Mouse (Mus musculus): ENCODE data around the gene Pdgfb.

The Pdgfb gene
- long read RNA-seq, experiment 1, partial matches to known transcripts: 5 of 7 reads
- long read RNA-seq, experiment 1, other reads (novel, unspliced or antisense): 2 of 7 reads
- long read RNA-seq, experiment 2, partial matches to known transcripts: 2 of 7 reads
- long read RNA-seq, experiment 2, other reads (novel, unspliced or antisense): 3 of 7 reads

DNA sequence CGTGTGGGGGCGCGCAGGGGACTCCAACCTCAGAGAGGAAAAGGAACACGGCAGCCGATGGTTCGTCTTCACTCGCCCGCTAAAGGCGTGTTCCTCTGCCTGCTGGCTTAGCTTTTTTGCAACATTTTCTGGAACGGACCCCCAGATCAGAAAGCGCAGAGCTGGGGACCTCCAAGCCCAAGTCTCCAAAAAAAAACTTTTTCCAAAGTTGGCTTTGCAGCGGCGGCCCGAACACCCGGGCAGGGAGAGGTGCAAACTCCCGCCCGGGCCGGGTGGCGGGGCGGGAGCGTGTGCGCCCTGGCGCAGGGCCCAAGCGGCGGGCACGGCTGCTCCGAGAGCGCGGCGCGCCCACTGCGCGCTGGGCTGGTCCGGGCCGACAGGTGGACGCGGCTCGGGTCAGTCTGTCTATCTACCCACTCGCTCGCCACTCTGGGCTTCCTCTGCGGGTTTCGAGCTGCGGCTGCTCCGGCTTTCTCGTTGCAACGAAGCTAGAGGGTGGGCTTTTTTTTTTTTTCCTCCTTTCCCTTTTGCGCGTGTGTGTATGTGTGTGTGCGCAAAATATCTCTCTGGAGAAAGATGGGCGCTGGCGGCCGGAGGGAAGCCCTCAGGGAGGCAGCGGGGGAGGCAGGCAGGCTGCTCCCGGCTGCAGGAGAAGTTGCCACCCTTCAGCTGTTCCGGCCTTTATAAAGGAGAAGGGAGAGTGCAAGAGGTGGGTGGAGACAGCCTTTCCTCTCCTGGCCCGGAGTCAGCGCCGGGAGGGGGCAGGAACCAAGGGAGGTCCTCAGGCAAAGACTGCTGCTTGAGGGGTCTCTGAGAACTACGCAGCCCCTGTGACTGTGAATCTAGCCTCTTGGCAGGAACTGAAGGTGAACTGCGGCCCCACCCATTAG, at the start of gene Pdgfb:
Gene Pdgfb, minus strand, starts transcription at position 657 of the 890 bp plus-strand sequence.
- intact Hi-C loops (cut with DNase I): loop anchor here (5.0 kb wide), 1 partner anchor 48 kb away; no protein-coding TSS in a partner anchor

DNA sequence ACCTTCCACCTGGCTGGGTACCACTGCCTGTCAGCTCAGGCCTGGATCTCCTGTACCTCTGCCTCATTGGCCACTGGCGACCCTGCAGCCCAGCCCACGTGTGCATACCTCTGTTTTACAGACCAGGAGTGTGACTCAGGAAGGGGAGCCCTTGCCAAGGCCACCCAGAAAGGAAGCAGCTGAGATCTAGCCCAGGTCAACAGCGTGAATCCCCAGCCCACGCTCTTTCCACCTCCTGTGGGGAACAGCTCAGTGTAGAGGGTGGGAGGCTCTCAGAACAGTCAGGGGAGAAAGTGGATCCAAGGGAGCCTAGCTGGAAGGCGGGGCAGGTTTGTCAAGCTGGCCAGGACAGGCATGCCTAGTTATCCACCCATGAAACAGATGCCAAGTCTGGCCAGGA, 48.0 kb upstream of the Pdgfb start:
- intact Hi-C loops (cut with DNase I): loop anchor here (5.0 kb wide), 1 partner anchor 51 kb away; the partner anchor contains the start of gene Pdgfb

DNA sequence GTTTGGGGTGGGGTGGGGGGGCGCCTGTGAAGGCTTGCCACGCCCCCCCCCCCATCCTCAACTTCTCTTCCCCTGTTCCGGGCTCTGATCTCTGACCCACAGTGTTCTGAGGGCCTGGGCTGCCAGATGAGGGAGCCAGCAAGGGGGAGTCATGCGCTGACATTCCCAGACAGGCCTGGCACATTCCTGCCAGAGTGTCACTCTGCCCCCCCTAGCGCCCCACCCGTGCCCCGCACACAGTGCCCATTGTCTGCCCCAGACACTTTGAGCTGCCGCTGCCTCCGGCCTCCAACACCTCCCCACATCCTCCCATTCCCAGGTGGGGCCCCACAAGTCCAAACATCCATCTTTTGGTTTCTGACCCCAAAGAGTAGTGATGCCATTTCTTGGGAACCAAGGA, 47.6 kb upstream of the Pdgfb start:
- intact Hi-C loops (cut with DNase I): loop anchor here (5.0 kb wide), 1 partner anchor 50 kb away; the partner anchor contains the start of gene Pdgfb

DNA sequence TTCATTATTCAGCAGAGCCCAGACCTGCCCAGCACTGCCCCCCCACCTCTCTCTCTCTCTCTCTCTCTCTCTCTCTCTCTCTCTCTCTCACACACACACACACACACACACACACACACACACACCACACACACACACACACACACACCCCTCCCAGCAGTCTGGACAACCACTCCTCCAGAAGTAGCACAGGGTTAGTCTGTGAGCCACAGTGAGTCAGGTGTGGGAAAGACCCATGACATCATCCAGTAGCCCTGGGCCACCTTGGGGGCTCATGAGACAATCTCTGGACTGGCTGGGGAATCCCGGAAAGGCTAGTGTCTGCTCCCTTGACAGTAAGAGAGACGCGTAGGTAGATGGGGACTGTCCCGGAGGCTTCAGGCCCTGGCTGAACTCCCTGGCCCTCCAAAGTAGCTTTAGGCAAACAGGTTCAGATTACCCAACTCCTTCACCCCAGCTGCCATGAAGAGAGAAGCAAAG, 46.3 kb upstream of the Pdgfb start:
- intact Hi-C loops (cut with DNase I): loop anchor here (5.0 kb wide), 1 partner anchor 49 kb away; the partner anchor contains the start of gene Pdgfb

DNA sequence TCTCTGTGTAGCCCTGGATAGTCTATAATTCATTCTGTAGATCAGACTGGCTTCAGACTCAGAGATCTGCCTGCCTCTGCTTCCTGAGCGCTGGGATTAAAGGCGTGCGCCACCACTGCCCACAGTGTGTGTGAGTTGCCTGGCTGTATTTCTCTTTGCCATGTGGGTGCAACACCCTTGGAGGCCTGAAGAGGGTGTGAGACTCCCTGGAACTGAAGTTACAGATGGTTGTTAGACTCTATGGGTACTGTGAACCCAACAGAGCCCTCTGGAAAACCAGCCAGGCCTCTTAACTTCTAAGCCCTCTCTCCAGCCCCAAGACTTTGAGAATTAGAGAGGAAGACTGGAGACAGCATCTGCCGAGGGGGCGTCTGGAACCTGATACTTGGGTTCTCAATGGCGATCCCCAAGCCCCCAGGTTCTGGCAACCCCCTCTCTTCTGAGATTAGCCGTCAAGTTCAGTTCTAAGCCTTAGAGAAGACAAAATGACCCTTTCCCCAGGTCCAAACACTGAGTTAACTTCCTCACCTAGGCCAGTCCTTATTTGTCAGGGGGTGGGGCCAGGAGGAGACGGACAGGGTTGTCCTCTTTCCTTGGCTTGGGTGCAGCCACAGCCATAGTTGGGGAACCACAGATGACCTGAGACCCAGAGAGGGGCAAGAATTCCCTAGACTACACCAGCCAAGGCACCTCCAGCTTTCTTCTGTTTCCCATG, 45.7 kb upstream of the Pdgfb start:
- intact Hi-C loops (cut with DNase I): loop anchor here (5.0 kb wide), 1 partner anchor 48 kb away; the partner anchor contains the start of gene Pdgfb

DNA sequence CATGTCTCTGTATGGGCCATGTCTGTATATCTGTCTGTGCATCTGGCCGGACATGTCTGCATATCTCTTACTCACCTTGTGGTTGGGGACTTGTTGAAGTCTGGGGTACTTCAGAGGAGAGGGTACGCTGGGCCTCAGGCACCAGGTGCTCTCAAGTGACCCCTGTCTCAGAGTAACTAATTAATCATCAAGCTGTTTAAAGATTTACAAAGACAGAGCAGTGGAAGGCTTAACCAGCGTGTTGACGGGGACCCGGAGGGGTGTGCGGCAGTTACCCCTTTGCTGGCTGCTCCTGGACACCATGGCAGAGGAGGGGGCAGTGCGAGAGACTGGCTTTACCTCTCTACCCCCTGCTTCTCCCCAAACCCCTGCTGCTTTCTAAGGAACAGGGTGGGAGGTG, 44.8 kb upstream of the Pdgfb start:
- intact Hi-C loops (cut with DNase I): loop anchor here (5.0 kb wide), 1 partner anchor 47 kb away; the partner anchor contains the start of gene Pdgfb

DNA sequence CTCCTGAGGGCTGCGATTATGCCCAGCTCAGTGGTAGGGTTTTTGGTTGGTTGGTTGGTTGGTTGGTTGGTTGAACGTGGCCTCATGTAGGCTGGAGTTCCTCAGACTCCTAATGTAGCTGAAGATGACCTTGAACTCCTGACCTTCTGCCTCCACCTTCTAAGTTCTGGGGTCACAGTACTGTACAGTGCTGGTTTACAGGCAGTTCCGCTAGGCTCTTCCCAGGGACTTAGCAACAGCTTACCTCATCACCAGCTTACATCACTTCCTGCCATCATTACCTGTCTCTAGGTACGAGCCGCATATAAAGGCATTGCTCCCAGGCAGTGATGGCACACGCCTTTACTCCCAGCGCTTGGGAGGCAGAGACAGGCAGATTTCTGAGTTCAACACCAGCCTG, 43.4 kb upstream of the Pdgfb start:
- intact Hi-C loops (cut with DNase I): no loop called here

DNA sequence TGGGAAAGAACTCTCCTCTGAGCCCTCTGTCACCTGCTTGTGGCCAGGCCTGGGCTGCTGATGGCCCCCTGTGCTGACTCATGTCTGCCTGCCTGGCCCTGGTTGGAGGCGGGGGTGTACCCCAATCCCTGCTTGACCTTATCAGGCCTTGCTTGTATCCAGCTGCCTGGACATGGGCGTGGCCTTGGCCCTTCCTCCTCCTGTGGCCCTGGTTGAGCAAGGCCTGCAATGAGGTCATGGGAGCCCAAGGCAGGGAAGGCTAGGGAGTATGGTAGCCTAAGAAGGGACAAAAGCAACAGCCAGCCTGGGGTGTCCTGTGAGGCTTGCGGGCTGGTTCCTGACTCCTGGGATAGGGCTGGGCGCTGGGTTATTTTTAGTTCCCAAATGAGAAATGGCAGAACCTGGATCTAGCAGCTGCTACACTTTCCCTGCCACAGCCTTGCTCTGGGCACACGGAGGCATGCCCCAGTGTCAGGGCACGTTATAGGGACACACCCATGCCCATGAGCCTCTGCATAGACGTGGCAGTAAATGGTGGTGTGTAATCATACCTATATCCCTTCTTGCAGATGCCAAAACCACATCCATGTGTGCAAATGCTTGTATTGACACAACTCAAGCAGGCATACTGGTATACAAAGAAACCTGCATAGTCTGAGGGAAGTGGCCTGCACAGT, 39.4 kb upstream of the Pdgfb start:
- intact Hi-C loops (cut with DNase I): no loop called here

DNA sequence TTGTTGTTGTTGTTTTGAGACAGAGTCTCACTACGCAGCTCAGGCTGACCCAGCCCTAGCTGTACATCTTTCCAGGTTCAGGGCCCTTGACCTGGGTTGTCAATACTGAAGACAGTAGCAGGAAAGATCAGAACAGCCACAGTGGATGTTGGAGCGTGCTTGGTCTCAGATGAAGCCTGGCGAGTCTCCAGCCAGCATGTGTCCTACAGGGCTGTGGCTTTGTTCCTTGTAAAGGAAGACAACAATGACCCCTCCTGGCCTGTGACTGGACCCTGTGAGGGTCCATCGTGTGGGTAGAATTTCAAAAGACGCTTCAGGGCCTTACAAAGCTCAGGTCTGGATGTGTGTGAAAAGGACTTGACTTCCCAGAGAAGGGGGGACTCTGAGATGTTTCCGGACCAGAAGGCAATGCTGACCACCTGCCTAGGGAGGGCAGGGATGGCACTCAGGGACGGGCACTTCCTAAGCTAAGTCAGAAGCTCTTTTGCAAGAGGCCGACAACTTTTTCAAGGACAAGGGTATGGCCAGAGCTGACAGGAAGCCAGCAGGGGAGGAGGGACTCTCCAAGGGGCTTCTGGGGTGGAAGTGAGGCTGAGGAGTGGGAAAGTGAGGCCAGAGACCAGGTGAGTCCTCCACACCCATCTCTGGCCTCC, 38.7 kb upstream of the Pdgfb start:
- intact Hi-C loops (cut with DNase I): no loop called here

DNA sequence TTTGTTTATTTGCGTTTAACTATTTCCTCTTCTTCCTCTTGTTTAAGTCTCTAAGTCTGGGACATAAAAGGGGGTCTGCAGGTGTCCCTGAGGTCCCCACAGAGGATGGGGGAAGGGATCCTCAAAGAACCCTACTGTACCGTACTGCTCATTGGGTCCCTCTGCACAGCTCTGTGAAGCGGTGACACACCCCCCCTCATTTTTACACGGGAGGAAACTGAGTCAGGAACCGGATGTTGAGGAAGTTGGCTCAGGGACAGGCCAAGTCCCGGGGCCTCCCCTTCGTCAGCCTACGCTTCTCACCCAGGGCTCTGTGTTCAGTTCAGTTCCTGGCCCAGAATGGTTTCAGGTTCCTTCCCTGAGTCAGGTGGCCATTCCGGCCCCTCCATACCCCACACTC, 37.0 kb upstream of the Pdgfb start:
- intact Hi-C loops (cut with DNase I): no loop called here

DNA sequence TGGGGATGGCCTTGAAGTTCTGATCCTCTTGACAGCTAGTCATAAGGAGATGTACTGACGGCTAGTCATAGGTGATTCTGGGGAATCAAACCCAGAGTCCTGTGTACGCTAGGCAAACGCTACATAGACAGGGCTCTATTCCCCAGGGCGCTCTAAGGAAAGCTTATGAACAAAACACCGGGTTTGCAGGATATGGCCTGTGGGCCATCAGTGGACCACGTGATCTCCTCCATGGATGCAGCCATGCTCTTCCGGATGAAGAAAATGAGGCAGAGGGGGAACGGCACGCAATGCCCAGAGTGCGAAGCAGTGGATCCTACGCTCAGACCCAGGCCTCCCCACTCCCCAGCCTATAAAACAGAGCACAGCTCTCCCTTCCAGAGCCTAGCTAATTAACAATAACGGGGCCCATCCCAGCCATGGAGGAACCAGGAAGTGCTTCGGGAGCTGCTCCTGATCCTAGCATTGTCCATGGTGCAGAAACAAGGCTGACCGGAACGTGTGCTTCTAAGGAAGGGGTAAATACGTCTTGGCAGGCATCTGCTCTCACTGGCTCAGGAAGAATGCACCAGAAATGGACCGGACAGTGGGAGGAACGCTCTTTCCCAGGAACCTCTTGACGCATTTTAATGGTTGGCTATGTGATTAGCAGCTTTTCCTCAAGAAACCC, 36.5 kb upstream of the Pdgfb start:
- intact Hi-C loops (cut with DNase I): no loop called here

DNA sequence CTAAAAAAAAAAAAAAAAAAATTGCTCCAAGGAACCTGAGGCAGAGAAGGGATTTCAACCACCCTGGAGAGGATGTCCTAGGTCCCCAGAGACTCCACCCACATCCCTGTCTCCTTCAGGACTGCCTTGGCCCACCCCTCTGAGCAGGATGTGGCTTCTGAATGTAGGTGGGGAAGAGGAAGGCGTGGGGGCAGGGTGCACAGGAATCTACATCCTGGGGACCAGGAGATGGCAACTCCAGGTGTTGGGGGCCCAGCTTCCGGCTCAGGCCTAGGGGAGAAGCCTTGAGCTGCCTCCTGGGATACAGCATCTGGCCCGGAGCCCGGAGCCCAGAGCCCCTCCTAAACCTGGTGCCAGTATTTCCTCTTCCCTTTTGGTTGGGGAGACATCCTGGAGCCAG, 35.3 kb upstream of the Pdgfb start:
- intact Hi-C loops (cut with DNase I): no loop called here

DNA sequence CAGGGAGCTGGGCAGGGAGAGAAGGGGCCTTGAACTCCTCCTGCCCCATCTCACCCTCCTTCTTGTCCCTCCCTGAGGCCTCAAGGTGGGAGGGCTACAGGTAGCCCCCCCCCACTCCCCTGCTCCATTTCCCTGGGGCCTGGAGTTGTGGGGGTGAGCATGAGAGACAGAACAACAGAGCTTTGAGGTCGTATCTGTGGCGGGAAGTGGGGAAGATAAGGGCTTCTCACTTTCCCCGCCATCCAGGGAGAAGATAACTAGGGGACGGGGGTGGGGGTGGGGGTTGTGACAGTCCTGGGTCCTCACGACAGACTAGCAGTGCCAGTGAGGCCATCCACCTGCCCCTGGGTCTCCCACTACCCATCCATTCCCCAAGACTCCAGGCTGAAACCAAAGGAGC, 33.2 kb upstream of the Pdgfb start:
- intact Hi-C loops (cut with DNase I): no loop called here

DNA sequence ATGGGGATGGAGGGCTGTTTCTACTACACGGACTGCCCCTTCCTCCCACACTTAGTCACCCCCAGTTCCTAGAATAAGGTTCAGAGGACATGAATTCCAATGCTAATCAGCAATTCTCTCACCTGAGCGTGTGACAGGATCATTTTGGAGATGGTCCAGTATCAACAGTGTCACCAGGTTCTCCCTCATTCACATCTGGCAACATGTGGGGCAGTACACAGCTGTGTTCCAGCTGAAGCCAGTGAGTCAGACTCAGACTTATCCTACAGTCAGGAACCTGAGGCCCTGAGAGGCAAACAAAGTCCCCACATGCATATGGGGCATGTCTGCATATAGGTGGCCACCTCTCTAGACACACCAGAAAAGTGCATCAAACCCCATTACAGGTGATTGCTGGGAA, 32.5 kb upstream of the Pdgfb start:
- intact Hi-C loops (cut with DNase I): no loop called here

DNA sequence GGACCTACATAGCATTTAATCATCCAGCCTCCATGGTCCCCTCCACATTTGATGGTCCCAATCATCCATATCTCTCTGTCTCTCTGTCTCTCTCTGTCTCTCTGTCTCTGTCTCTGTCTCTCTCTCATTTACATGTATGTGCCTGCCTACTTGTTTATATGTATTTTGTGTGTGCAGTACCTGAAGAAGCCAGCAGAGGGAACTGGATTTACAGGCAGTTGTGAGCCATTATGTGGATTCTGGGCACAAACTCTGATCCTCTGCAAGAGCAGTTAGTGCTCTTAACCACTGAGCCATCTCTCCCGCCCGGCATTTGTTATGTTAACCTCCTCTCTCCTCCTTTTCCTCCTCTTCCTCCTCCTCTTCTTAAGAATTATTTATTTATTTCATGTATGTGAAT, 31.0 kb upstream of the Pdgfb start:
- intact Hi-C loops (cut with DNase I): no loop called here

DNA sequence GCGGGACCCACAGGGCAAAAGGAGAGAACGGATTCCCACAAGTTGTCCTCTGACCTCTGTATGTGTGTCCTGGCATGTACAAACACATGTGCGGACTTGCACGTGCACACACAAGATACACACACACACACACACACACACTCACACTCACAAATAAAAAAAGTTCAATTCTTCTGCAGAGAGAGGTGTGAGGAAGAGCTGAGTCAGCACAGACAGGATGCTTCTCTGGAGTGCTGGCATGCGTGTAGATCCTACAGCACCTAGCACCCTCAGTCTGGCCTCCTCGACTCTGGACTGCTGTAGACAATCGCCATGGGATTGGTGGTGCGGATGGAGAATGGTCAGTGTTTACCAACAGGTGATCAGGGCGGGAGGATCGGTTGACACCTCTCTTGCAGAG, 29.5 kb upstream of the Pdgfb start:
- intact Hi-C loops (cut with DNase I): no loop called here

DNA sequence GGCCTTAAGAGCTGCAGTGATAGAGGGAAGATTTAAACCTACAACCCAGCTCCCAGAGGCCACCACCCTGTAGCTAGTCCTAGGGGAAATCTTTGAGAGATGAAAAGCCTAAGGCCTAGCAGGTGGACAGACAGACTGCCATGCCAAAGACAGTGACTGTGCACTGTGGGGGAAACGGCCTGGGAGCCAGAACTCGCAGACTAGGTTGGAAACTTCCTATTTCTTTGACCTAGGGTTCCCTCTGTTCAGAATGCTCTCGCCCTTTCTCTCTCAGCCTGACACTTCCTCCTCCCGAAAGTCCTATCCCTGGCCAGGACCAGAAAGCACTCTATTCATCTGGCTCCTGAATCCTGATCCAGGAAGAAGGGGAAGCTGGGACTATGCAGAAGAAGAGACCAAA, 27.4 kb upstream of the Pdgfb start:
- intact Hi-C loops (cut with DNase I): no loop called here

DNA sequence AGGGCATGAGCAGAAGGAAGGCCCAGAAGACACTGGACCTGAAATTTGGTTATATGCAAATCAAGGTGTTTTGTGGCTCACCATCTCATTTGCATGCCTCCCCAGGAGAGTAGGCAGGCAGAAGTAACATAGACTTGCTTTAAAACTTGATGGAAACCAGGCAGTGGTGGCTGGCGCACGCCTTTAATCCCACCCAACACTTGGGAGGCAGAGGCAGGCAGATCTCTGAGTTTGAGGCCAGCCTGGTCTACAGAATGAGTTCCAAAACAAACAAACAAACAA, 23.3 kb upstream of the Pdgfb start:
- intact Hi-C loops (cut with DNase I): no loop called here

DNA sequence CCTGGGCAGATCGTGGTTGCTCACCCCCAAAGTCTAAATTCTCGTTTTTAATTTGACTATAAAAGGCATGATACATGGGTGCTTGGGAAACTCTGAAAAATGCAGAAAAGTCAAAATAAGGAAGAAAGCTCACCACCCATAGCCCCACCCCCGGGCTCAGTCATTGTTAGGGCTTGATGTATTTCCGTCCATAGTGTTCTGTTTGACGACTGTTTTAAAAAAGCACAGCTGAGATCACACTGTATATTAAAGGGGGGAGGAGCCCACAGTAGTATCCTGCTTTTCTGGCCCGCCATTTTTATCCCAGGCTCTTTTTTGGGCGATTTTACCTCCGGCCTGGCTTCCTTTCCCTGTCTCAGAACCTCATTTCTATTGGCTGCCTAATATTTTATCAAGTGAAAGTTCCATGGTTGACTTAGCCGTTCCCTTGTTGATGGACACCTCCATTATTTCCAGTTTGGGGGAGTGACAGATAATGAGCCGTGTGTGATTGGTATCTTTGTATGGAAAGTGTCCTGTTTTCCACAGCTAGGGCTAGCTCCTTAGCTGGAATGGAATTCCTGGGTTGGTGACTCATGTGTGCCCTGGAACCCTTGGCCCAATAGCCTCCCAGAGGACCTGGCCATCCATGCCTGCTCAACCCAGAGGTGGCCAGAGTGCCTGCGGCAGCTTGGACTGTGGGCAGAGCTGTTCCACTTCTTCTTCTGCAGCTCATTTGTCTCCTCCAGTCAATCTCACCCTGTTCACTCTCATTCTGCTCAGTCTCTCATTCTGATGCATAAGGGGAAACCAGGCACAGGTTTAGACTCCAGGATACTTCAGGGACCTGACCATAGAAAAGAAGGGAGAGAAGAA, 22.7 kb upstream of the Pdgfb start:
- intact Hi-C loops (cut with DNase I): no loop called here
